Mouse (Mus musculus): ENCODE measurements at regions not wholly inside any gene's neighbourhood (a gene's known extent, or its start where the extent isn't known, plus 50 kb on each side); places are given as distances from the start of the nearest gene placed in this dataset.

DNA sequence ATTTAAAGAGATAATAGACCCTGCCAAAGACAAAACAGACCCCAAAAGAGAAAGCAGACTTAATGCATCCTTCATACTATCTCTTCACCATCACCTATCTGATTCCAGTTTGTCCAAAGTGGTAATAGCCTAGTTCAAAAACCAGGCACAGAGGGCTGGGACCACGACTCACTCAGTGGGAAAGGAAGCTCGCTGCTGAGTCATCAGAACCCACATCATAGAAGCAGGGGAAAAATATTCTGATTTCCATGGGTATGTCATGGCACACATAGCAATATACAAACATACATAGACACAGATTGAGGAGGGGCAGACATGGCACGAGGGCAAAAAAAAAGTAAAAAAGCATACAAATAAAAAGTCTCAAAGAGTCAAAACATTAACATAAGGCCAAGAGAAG is 53.7 kb upstream of the Ralgps2 start:
- DNase-seq (ENCODE audit: low spot score in 2 of 2), result no peak

DNA sequence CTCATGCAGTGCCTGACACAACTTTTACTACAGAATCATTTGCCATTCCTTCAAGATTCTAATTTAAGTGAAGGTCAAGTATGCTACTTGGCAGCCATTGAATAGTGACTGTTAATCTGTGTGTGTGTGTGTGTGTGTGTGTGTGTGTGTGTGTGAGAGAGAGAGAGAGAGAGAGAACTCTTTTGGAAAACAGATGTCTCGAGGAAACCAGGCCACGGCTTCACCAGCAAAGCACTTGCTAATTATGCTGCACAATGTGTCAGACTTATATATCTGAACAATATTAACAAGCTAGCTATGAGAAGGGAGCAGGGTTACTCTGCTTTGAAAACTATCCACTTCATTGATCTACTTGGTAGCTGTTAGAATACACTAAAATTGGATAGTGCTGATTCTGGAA is 53.1 kb upstream of the Ralgps2 start:
- DNase-seq (ENCODE audit: low spot score in 2 of 2), result no peak

- DNase-seq (ENCODE audit: low spot score in 2 of 2), result no peak
These were observed 51.4 kb upstream of the Ralgps2 start for GRCm38 (mm10) chr1:156990567-156991494.

DNA sequence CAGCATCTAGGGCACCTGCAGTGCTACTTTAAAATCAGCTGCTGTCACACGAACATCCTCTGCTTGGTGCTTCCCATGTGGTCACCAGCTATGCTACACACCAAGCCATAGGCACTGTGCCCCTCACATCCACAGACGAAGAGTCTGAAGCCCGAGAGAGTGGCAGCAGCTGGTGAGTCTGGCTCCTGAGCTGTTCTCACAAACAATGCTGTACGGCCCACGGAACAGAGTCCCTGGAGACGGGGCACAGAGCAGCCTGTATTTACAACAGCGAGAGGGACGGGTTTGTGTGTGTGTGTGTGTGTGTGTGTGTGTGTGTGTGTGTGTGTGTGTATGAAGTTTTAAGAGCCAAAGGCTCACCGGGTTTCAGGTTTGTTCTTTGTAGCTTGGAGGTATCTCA is 50.7 kb upstream of the Ralgps2 start:
- DNase-seq (ENCODE audit: low spot score in 2 of 2), result peak; percentile 61 to 75

- no peak for DNase-seq (ENCODE audit: low spot score in 2 of 2)
These were observed 49.8 kb upstream of the Ralgps2 start for GRCm38 (mm10) chr1:156989149-156989785.
